Mouse (Mus musculus): ENCODE results near the gene Dppa5a. TPM values are rescaled to one million over a fixed set of nuclear protein-coding genes. Genes with fewer than 3 reads are reported as not detected.
A peak's percentile ranks its signal among the peaks of the same experiment; 100 is the strongest.
"Not testable (repeated sequence)": the region's sequence is repeated elsewhere in the genome, so short reads cannot be mapped to it uniquely, and the experiment has no call there.

Dppa5a gene
- total and polyA plus RNA-seq, 3 experiments = not detected

- DNase-seq (ENCODE audit: low spot score) = no peak
- ATAC-seq (ENCODE audit: extremely low read depth, insufficient number of reproducible peaks, low FRiP score, poor library complexity, severe bottlenecking) = no peak
- H3K9me3 ChIP-seq (replicated peaks) = no peaks in the 10 kb centered on the region
- H3K36me3 ChIP-seq (replicated peaks) = no peaks in the 10 kb centered on the region
- peaks cover 2% of the 10 kb centered on the region; the same call in 1 of the 2 replicates for H3K27me3 ChIP-seq (ENCODE audit: insufficient read depth, low read length)
- TF ChIP-seq GATA1 (IDR thresholded peaks at IDR 0.05; ENCODE audit: borderline replicate concordance, low read length) = no peak
- H3K4me3 ChIP-seq (ENCODE audit: low read depth, low read length) = no peak overlapping the region
- no peaks in the 10 kb centered on the region for H3K4me1 ChIP-seq (ENCODE audit: insufficient read depth, low read depth, low read length)
These were observed 8.1 kb downstream of the Dppa5a start for GRCm38 (mm10) chr9:78359750-78360483.

GRCm38 (mm10) chr9:78358053-78358452, 9.9 kb downstream of the Dppa5a start:
- 0 out of 2 replicates have a peak, but pooled peaks cover 4% of the 10 kb centered on the region for H3K27me3 ChIP-seq (ENCODE audit: insufficient read depth, low read length)
- DNase-seq (ENCODE audit: low spot score) = peak; percentile 20
- H3K4me1 ChIP-seq (ENCODE audit: insufficient read depth, low read depth, low read length) = no peaks in the 10 kb centered on the region
- no peaks in the 10 kb centered on the region for H3K36me3 ChIP-seq (replicated peaks)
- H3K9me3 ChIP-seq (replicated peaks) = no peaks in the 10 kb centered on the region
- TF ChIP-seq CTCF (IDR thresholded peaks at IDR 0.05; ENCODE audit: low read depth, low read length) = peak; percentile 65
- TF ChIP-seq POLR2AphosphoS5 (IDR thresholded peaks at IDR 0.05; ENCODE audit: insufficient replicate concordance, low read depth, low read length) = no peak
- no peak for ATAC-seq (ENCODE audit: extremely low read depth, insufficient number of reproducible peaks, low FRiP score, poor library complexity, severe bottlenecking)
- H3K4me3 ChIP-seq (ENCODE audit: low read depth, low read length) = no peak overlapping the region

GRCm38 (mm10) chr9:78355611-78356010, 12.4 kb downstream of the Dppa5a start, which contains the start of gene Gsta2:
TSS of gene Gsta2 (minus strand) at chr9:78355788.
- DNase-seq (ENCODE audit: low spot score) = no peak

DNA sequence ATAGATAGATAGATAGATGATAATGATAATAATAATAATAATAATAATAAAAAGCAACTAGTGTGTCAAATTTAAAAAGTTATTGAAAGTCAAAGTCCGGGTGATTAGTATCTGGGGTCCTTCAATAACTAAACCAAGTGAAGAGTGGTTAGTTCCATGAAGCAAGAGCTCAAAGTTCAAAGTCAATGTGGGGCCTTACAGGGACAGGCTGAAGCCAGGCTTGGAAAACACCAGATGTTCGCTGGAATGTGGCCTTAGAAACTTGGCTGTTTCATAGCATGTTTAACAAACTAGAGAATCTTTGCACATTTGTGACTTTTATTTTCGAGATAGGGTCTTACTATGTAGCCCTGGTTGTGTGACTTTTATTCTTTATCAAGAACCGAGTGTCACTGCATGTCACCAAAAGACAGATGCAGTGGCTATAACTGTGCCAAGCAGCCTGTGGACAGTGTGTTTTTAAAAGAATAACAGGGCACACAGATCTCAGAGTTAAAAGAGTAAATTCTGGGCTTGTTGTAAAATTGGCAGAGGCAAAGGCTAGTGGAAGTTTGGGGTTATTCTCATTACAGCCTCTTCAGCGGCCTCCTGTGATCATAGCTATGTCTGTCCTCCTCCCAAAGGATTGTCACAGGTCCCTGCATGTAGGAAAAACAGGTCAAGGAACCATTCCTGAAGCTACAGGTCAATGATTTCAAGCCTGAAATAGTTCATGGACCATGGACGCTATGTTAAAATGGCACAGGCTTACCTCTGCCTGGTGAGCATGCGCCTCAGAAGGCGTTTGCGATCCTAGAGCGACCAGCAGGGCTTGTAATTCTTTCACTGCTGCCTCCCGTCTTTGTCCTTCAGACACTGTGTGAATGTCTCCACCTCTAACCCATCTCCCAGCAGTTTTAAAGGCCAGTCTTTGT, 13.1 kb downstream of the Dppa5a start:
- TF ChIP-seq TAL1 (conservative IDR thresholded peaks at IDR 0.05; ENCODE audit: low read depth, low read length) (no peak), POLR2AphosphoS5 (IDR thresholded peaks at IDR 0.05; ENCODE audit: insufficient replicate concordance, low read depth, low read length) (no peak), GATA1 (IDR thresholded peaks at IDR 0.05; ENCODE audit: borderline replicate concordance, low read length) (no peak), CTCF (IDR thresholded peaks at IDR 0.05; ENCODE audit: low read depth, low read length) (no peak), GATA2 (IDR thresholded peaks at IDR 0.05; ENCODE audit: borderline replicate concordance, low read depth, low read length) (no peak)
- no peak for ATAC-seq (ENCODE audit: extremely low read depth, insufficient number of reproducible peaks, low FRiP score, poor library complexity, severe bottlenecking)
- Histone ChIP-seq H3K4me3 (ENCODE audit: low read depth, low read length) (no peak overlapping the region), H3K36me3 (replicated peaks) (no peaks in the 10 kb centered on the region), H3K4me1 (ENCODE audit: insufficient read depth, low read depth, low read length) (no peaks in the 10 kb centered on the region), H3K9me3 (replicated peaks) (no peaks in the 10 kb centered on the region), H3K27me3 (ENCODE audit: insufficient read depth, low read length) (0 out of 2 replicates have a peak, but pooled peaks cover 6% of the 10 kb centered on the region)
- no peak for DNase-seq (ENCODE audit: low spot score)

More at GRCm38 (mm10) chr9:78355611-78356010, 12.4 kb downstream of the Dppa5a start, which contains the start of gene Gsta2:
- ATAC-seq (ENCODE audit: extremely low read depth, insufficient number of reproducible peaks, low FRiP score, poor library complexity, severe bottlenecking) = no peak
- TF ChIP-seq GATA2 (IDR thresholded peaks at IDR 0.05; ENCODE audit: borderline replicate concordance, low read depth, low read length) = no peak
- no peak for TF ChIP-seq POLR2AphosphoS5 (IDR thresholded peaks at IDR 0.05; ENCODE audit: insufficient replicate concordance, low read depth, low read length)
- no peak for TF ChIP-seq GATA1 (IDR thresholded peaks at IDR 0.05; ENCODE audit: borderline replicate concordance, low read length)
- TF ChIP-seq TAL1 (conservative IDR thresholded peaks at IDR 0.05; ENCODE audit: low read depth, low read length) = no peak
- no peak for TF ChIP-seq CTCF (IDR thresholded peaks at IDR 0.05; ENCODE audit: low read depth, low read length)
- Histone ChIP-seq H3K36me3 (replicated peaks) (no peaks in the 10 kb centered on the region), H3K9me3 (replicated peaks) (no peaks in the 10 kb centered on the region), H3K4me1 (ENCODE audit: insufficient read depth, low read depth, low read length) (no peaks in the 10 kb centered on the region), H3K4me3 (ENCODE audit: low read depth, low read length) (no peak within 1 kb of the TSS), H3K27me3 (ENCODE audit: insufficient read depth, low read length) (0 out of 2 replicates have a peak, but pooled peaks cover 6% of the 10 kb centered on the region)

GRCm38 (mm10) chr9:78351504-78352220, 16.3 kb downstream of the Dppa5a start:
- Histone ChIP-seq H3K9me3 (replicated peaks) (no peaks in the 10 kb centered on the region), H3K4me1 (ENCODE audit: insufficient read depth, low read depth, low read length) (no peaks in the 10 kb centered on the region), H3K4me3 (ENCODE audit: low read depth, low read length) (no peak overlapping the region), H3K27me3 (ENCODE audit: insufficient read depth, low read length) (peaks cover 11% of the 10 kb centered on the region), H3K36me3 (replicated peaks) (no peaks in the 10 kb centered on the region)
- ATAC-seq (ENCODE audit: extremely low read depth, insufficient number of reproducible peaks, low FRiP score, poor library complexity, severe bottlenecking) (no peak), DNase-seq (ENCODE audit: low spot score) (no peak)
- no peak for TF ChIP-seq GATA2 (IDR thresholded peaks at IDR 0.05; ENCODE audit: borderline replicate concordance, low read depth, low read length)
- no peak for TF ChIP-seq TAL1 (conservative IDR thresholded peaks at IDR 0.05; ENCODE audit: low read depth, low read length)
- no peak for TF ChIP-seq CTCF (IDR thresholded peaks at IDR 0.05; ENCODE audit: low read depth, low read length)
- no peak for TF ChIP-seq POLR2AphosphoS5 (IDR thresholded peaks at IDR 0.05; ENCODE audit: insufficient replicate concordance, low read depth, low read length)

DNA sequence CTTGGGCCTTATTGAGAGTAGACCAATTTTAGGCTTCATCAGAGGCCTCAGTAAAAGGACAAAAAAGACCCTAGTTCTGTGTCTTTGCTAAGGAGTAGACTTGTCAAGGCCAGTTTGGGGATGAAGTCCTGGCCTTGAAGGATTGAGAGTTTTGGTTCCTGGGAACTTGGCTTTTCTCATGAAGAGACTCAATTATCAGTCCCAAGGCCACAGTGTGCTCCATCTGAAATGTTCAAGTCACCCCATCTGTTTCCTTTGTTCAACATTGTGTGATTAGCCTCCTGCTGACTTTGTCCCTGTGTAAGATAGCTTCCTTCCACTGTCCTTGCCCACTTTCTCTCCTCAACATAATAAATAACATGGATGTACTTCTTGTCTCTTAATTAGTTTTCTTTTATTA, 18.0 kb downstream of the Dppa5a start:
- DNase-seq (ENCODE audit: low spot score); ATAC-seq (ENCODE audit: extremely low read depth, insufficient number of reproducible peaks, low FRiP score, poor library complexity, severe bottlenecking): not testable (repeated sequence)

DNA sequence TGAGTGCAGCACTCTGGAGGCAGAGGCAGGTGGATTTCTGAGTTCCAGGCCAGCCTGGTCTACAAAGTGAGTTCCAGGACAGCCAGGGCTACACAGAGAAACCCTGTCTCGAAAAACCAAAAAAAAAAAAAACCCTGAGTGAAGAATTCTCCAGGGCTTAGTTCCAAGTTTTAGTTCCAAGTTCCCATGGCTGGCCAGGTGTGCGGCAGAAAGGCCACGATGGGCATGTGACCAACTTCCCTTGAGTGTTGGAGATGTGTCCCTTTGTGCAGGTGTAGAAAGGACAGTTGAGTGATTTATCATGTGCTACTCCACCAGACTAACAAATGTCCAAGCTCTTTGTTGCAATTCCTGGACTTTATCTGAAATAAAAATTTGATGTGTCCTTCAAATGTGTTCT, 18.8 kb downstream of the Dppa5a start:
- H3K4me3 ChIP-seq (ENCODE audit: low read depth, low read length); H3K4me1 ChIP-seq (ENCODE audit: insufficient read depth, low read depth, low read length); H3K36me3 ChIP-seq (replicated peaks); H3K9me3 ChIP-seq (replicated peaks); DNase-seq (ENCODE audit: low spot score); ATAC-seq (ENCODE audit: extremely low read depth, insufficient number of reproducible peaks, low FRiP score, poor library complexity, severe bottlenecking): not testable (repeated sequence)
- H3K27me3 ChIP-seq (ENCODE audit: insufficient read depth, low read length) = peaks cover 11% of the 10 kb centered on the region

More for the DNA sequence above, 18.0 kb downstream of the Dppa5a start:
- H3K36me3 ChIP-seq (replicated peaks); H3K4me3 ChIP-seq (ENCODE audit: low read depth, low read length); H3K4me1 ChIP-seq (ENCODE audit: insufficient read depth, low read depth, low read length); H3K9me3 ChIP-seq (replicated peaks): not testable (repeated sequence)
- H3K27me3 ChIP-seq (ENCODE audit: insufficient read depth, low read length) = peaks cover 11% of the 10 kb centered on the region

DNA sequence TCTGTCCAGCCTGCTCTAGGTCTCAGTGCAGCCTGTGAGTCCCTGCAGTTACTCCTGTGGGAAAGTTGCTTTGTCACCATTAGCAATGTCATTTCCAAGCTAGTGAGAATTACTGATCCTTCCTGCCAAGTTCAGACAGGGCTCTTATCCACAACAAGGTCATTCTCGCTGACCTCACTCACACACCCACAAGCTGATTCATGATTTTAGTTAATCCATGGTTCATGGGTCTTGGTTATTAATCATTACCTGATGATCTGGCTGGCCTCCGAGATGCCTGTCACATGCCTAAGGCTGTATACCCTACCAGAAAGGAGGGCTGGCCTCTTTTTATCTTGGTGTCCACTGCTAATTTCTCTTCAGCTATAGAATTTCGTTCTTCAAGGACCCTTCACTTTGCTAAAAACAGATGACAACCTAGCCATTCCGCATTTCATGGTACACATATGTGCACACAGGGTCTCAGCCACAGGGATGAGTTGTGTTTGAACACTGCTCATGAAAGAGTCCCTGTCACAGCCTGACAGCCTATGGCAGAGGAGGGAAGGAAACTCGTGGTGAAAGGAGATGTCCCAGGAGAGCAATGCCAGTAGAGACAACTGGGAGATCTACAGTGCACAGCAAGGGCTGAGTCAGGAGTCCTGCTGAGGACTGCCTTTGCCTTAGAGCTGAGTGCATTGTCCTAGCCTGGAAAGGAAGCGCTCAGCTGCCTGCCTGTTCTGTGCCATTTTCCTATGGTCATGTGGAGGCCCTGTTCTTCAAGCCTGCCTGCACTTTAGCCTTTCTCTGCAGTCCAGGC, 19.6 kb downstream of the Dppa5a start:
- not testable (repeated sequence) for DNase-seq (ENCODE audit: low spot score); ATAC-seq (ENCODE audit: extremely low read depth, insufficient number of reproducible peaks, low FRiP score, poor library complexity, severe bottlenecking); H3K27me3 ChIP-seq (ENCODE audit: insufficient read depth, low read length); H3K36me3 ChIP-seq (replicated peaks); H3K9me3 ChIP-seq (replicated peaks); H3K4me3 ChIP-seq (ENCODE audit: low read depth, low read length); H3K4me1 ChIP-seq (ENCODE audit: insufficient read depth, low read depth, low read length)
